Mouse (Mus musculus): ENCODE measurements around the gene Nup85.
"Not testable (repeated sequence)": the region's sequence is repeated elsewhere in the genome, so short reads cannot be mapped to it uniquely, and the experiment has no call there.

Gene Nup85

GRCm38 (mm10) chr11:115564064-115564809 is at the start of gene Nup85:
Gene Nup85, plus strand, starts transcription at chr11:115564434.
- peak; percentile 86 to 89 for DNase-seq (ENCODE audit: low read depth in 1 of 2, low spot score in 2 of 2)

DNA sequence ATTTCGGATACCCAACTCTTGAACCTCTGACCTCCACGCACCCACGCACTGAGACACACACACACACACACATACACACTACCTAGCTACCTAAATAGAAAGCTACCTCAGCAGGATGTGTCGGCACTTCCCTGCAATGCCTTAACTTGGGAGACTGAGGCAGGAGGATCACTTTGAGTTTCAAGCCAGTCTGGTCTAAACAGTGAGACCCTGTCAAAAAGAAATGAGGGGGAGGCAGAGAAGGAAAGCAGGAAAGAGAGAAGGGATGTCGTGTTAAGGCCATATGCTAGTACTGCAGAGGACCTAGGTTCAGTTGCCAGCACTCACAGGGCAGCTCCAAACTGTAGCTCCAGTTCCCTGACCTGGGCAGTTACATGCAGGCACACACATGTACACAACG is 49.2 kb upstream of the Nup85 start:
- DNase-seq (ENCODE audit: low read depth in 1 of 2, low spot score in 2 of 2) = no peak

DNA sequence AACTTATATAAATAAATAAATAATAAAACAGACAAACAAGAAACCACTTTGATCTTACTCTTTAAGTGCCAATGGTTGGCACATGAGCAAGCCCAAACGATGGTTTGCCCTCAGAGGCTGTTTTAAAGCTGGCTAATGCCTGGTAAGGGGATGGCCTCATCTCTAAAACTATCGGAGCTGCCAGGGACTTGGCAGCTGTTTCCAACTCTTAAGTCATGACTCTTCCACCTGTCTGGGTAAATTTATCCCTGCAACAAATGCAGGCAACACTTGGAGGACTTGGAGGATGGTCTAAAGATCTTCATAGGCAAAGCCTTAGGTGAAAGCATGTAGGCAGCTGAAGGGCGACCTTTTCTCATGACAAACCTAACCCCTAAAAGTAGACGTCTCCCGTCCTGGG is 47.3 kb upstream of the Nup85 start:
- no peak for DNase-seq (ENCODE audit: low read depth in 1 of 2, low spot score in 2 of 2)

DNA sequence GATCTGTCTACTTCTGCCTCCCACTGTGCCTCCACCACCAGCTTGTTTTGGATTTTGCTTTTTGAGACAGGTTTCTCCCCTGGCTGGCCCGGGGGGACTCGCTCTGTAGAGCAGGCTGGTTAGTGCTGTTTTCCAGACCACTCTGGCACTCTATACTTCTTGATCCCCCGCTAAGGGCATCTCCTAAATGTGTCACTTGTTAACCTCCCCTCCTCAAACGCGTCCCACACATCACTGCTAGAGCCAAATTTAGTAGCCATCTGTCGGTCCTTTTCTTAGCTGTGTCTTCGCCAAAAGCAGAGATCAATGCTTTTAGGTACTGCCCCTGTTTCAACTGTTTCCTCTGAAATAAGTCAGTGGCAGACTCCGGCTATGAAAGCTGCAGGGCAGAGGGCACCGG is 45.5 kb upstream of the Nup85 start:
- no peak for DNase-seq (ENCODE audit: low read depth in 1 of 2, low spot score in 2 of 2)

DNA sequence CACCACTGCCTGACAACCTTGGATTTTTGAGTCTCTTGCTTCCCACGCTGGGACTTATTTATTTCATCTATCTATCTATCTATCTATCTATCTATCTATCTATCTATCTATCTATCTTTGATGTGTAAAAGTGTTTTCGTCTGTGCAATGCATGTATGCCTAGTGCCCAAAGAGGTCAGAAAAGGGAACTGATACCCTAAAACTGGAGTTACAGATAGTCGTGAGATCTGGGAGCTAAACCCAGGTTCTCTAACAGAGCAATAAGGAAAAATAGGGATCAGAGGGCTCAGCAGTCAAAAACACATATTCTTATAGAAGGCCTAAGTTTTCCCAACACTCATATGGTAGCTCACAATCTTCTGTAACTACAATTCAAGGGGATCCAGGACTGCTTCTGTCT is 44.7 kb upstream of the Nup85 start:
- DNase-seq (ENCODE audit: low read depth in 1 of 2, low spot score in 2 of 2) = no peak

GRCm38 (mm10) chr11:115520218-115520617 is 44.0 kb upstream of the Nup85 start:
- DNase-seq (ENCODE audit: low read depth in 1 of 2, low spot score in 2 of 2) = no peak

- DNase-seq (ENCODE audit: low read depth in 1 of 2, low spot score in 2 of 2) = no peak
Observed at GRCm38 (mm10) chr11:115521080-115521479, 43.2 kb upstream of the Nup85 start.

DNA sequence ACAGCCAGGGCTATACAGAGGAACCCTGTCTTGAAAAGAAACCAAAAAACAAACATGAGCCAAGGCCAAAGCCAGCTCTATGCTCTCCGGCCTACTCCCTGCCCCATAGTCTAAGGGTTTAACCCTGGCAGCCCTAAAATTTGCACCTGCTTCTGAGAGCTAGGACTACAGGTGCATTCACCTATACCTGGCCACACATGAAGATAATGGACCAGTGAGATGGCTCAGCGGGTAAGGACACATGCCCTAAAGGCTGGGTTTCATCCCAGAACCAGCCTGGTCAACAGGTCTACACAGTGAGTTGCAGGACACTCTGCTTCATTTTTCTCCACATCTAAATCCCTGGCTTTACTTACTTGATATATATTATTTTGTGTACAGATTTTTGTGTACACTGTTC is 42.0 kb upstream of the Nup85 start:
- no peak for DNase-seq (ENCODE audit: low read depth in 1 of 2, low spot score in 2 of 2)

GRCm38 (mm10) chr11:115522703-115523102 is 41.5 kb upstream of the Nup85 start:
- no peak for DNase-seq (ENCODE audit: low read depth in 1 of 2, low spot score in 2 of 2)

- not testable (repeated sequence) for DNase-seq (ENCODE audit: low read depth in 1 of 2, low spot score in 2 of 2)
Observed at GRCm38 (mm10) chr11:115526446-115526845, 37.8 kb upstream of the Nup85 start.

- no peak for DNase-seq (ENCODE audit: low read depth in 1 of 2, low spot score in 2 of 2)
Observed at GRCm38 (mm10) chr11:115534759-115535371, 29.4 kb upstream of the Nup85 start.

- peak in 1 of 2 experiments; percentile 46 for DNase-seq (ENCODE audit: low read depth in 1 of 2, low spot score in 2 of 2)
Observed at GRCm38 (mm10) chr11:115535401-115536037, 28.7 kb upstream of the Nup85 start.

DNA sequence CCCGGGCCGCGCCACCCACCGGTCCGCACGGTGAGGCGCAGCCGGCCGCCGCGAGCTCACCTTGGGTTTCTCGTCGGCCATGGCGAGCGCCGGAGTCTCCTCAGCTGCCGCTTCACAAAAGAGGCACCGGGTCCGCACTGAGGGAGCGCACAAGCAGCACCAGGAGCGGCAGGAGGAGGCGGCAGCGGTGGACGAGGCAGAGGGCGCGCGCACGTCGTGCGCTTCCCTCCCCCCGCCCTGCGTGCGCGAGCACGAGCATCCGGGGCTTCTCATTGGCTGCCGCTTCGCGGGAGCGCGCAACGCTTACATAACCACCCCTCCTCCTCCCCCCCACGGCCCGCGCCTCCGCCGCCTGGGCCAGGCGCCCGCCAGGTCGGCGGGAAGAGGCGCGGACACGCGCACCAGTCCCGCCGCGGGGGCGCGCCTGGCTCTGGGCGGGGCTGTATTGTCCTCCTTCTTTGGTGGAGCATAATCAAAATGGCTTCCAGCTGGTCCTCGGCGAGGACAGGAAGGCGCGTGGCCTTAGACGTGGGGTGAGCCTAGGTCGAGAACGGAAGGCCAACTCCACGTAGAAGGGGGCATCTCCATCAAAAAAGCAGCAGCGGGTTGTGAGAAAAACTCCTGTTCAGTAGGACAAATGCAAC is 28.1 kb upstream of the Nup85 start, which contains the start of gene Sumo2:
TSS of gene Sumo2 (minus strand) at position 239 of the 644 bp plus-strand sequence.
- DNase-seq (ENCODE audit: low read depth in 1 of 2, low spot score in 2 of 2) = peak; percentile 94 to 97

- no peak for DNase-seq (ENCODE audit: low read depth in 1 of 2, low spot score in 2 of 2)
Observed at GRCm38 (mm10) chr11:115536856-115537568, 27.2 kb upstream of the Nup85 start.

DNA sequence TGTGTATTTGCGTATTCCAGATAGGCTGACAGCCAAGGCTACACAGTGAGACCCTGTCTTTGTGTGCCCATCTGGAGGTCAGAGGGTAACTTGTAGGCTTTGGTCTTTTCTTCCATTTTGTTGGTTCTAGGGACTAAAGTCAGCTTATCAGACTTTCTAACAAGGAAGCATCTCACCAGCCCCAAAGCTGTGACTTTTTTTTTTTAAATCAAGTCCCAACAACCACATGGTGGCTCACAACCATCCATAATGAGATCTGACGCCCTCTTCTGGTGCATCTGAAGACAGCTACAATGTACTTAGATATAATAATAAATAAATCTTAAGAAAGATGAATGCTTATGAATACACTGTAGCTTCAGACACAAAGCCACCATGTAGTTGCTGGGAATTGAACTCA is 26.2 kb upstream of the Nup85 start:
- no peak for DNase-seq (ENCODE audit: low read depth in 1 of 2, low spot score in 2 of 2)

DNA sequence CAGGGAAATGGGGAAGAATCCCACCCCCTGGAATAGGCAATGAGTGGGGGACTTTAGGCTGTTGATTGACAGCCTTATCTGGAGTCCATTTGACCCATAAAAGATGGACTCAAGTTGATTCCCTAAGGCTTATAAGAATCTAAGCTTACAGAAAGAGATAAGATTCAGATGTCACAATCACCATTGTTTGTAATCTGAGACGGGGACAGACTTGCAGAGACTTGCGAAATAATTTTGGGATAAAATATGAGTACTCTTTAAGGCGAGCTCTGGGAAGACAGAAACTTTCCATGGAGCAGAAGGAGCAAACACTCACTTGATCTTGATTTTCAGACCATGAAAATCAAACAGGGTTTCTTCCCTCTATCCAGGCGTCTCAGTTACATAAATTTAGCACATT is 20.7 kb upstream of the Nup85 start:
- DNase-seq (ENCODE audit: low read depth in 1 of 2, low spot score in 2 of 2) = no peak

DNA sequence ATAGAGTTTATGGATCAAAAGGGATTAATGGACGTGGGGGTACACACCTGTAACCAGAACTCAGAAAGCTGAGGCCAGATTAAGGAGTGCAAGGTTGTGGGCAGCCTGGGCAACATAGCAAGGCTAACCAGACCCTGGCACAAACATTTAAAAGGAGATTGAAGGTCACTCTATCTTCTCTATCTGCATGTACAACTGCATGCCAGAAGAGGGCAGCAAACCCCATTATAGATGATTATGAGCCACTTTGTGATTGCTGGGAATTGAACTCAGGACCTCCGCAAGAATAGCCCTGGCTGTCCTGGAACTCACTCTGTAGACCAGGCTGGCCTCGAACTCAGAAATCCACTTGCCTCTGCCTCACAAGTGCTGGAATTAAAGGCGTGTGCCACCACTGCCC is 11.5 kb upstream of the Nup85 start:
- DNase-seq (ENCODE audit: low read depth in 1 of 2, low spot score in 2 of 2) = no peak

- no peak for DNase-seq (ENCODE audit: low read depth in 1 of 2, low spot score in 2 of 2)
Observed at GRCm38 (mm10) chr11:115555717-115556116, 8.5 kb upstream of the Nup85 start.

- DNase-seq (ENCODE audit: low read depth in 1 of 2, low spot score in 2 of 2) = no peak
Observed at GRCm38 (mm10) chr11:115563406-115563805, 828 bp upstream of the Nup85 start.

DNA sequence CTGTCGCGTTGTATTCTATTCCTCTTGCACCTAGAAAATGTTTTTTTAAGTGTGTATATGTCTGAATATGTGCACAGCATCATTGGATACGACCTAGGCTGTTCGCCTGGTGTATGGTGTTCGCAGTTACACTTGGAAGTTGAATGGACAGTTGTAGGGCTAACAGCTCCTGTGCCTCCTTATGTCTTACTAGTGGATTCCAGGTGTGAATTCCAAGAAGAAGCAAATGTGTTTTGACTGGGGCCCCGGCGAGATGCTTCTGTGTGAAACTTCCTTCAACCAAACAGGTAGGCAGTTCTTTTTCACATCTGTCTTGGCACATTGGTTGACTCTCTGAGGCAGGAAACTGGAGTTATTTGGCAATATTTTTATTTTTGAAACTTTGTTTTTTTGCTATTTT is 727 bp downstream of the Nup85 start:
- DNase-seq (ENCODE audit: low read depth in 1 of 2, low spot score in 2 of 2) = no peak

- DNase-seq (ENCODE audit: low read depth in 1 of 2, low spot score in 2 of 2) = no peak
Observed at GRCm38 (mm10) chr11:115579080-115579479, 14.8 kb downstream of the Nup85 start.

Measured in monocyte, adult 2 months (primary cell).